Mouse (Mus musculus): Measurements from ENCODE around the gene Mcoln2. TPM values are rescaled to one million over a fixed set of nuclear protein-coding genes. Genes with fewer than 3 reads are reported as not detected.

Gene Mcoln2
- polyA plus RNA-seq, 1 experiment from 2014 or later, result 2.5 TPM

Other genes with a start within 250 kb of the Mcoln2 start
- gene Bcl10, start 227.0 kb upstream of the Mcoln2 start, polyA plus RNA-seq (2015; fragmentation: Nextera tagmentation; extraction: Ambion mirVana), result 50.3 and 52.1 TPM in 2 replicates
- gene 2410004B18Rik, start 211.8 kb upstream of the Mcoln2 start, polyA plus RNA-seq (2015; fragmentation: Nextera tagmentation; extraction: Ambion mirVana), result 31.7 and 41.2 TPM in 2 replicates
- gene Syde2, start 162.0 kb upstream of the Mcoln2 start, polyA plus RNA-seq (2015; fragmentation: Nextera tagmentation; extraction: Ambion mirVana), result 1.6 and 1.9 TPM in 2 replicates
- gene Wdr63, start 41.7 kb upstream of the Mcoln2 start, polyA plus RNA-seq (2015; fragmentation: Nextera tagmentation; extraction: Ambion mirVana), result 0.31 and 0.50 TPM in 2 replicates
- gene Mcoln3, start 32.4 kb upstream of the Mcoln2 start, polyA plus RNA-seq (2015; fragmentation: Nextera tagmentation; extraction: Ambion mirVana), result 5.7 and 9.9 TPM in 2 replicates
- 1.3 and 1.4 TPM in 2 replicates for gene Lpar3, start 71.1 kb downstream of the Mcoln2 start, polyA plus RNA-seq (2015; fragmentation: Nextera tagmentation; extraction: Ambion mirVana)